In genomic region chr10:67298856-67299255, GRCm38 (mm10) we compare ENCODE assay signal across 17 mouse cellular contexts. TPM values are rescaled to one million over a fixed set of nuclear protein-coding genes. Genes with fewer than 3 reads are reported as not detected.
DNase-seq lines count a peak whose midpoint lies in the region; ATAC-seq lines count a peak whose summit lies in the region.
"Had no signal": no experiment of that assay in that cellular context is flagged by ENCODE, and none has a peak within 500 bp of the region (broad histone marks: within the 10 kb centered on the region; RNA-seq: fewer than 3 reads in every experiment).

No protein-coding gene starts in this region.

- H3K4me2 ChIP-seq in liver, embryonic 12.5 days: peak overlapping the region; percentile 60; the same call in 1 of the 2 replicates
- H3K4me2 ChIP-seq: hindbrain, embryonic 14.5 days; lung, embryonic 14.5 days; midbrain, embryonic 12.5 days had no signal

- H3K27me3 ChIP-seq in liver, embryonic 12.5 days (replicated peaks): no peaks in the 10 kb centered on the region
- H3K27me3 ChIP-seq: midbrain, embryonic 12.5 days had no signal

- no peak for ATAC-seq in liver, embryonic 12.5 days
- ATAC-seq: forebrain, embryonic 16.5 days had no signal

- H3K9me3 ChIP-seq in liver, embryonic 12.5 days (replicated peaks): no peaks in the 10 kb centered on the region
- H3K9me3 ChIP-seq: midbrain, embryonic 12.5 days had no signal

- 53% methylated on average over 5 of the region's 5 CpGs for WGBS in liver, embryonic 12.5 days (ENCODE audit: insufficient replicate concordance)

- peak; percentile 54 for DNase-seq in adrenal gland, postnatal 10 days
- no peak for DNase-seq in adrenal gland, adult 18-20 months (ENCODE audit: low spot score in 2 of 2)
- peak; percentile 18 for DNase-seq in ovary, postnatal 36 days (ENCODE audit: low spot score)
- DNase-seq in ovary, postnatal 10 days (ENCODE audit: low spot score): no peak
- DNase-seq in cerebellum, postnatal 4 days (ENCODE audit: low spot score in 2 of 2): no peak
- no peak for DNase-seq in right cerebral cortex, postnatal 14 days
- no peak for DNase-seq in kidney, adult 18-20 months
- DNase-seq: kidney, adult 11 months; kidney, postnatal 25 days; layer of hippocampus, adult 9-11 months; lung, embryonic 14.5 days; thymus, adult 18-20 months had no signal

- H3K4me3 ChIP-seq in liver, embryonic 12.5 days: no peak overlapping the region
- H3K4me3 ChIP-seq: midbrain, embryonic 12.5 days had no signal

- H3K36me3 ChIP-seq in liver, embryonic 12.5 days: no peaks in the 10 kb centered on the region
- H3K36me3 ChIP-seq: midbrain, embryonic 12.5 days had no signal

- no peak overlapping the region for H3K27ac ChIP-seq in liver, embryonic 12.5 days
- H3K27ac ChIP-seq: hindbrain, embryonic 14.5 days; macrophage; midbrain, embryonic 12.5 days had no signal

- H3K4me1 ChIP-seq in liver, embryonic 12.5 days: peaks cover 50% of the 10 kb centered on the region
- H3K4me1 ChIP-seq: midbrain, embryonic 12.5 days had no signal

- H3K9ac ChIP-seq in liver, embryonic 12.5 days: no peak overlapping the region
- H3K9ac ChIP-seq: hindbrain, embryonic 14.5 days; lung, embryonic 14.5 days; midbrain, embryonic 12.5 days had no signal

RNA-seq across cellular contexts. Expression of gene Nrbf2, which starts 13.8 kb away (rescaled TPM):
- 10 to 100 TPM; 18.7 to 19.8 TPM for total RNA-seq in adrenal gland, postnatal 10 days (2021)
- 10 to 100 TPM; 18.1 to 23.7 TPM for total RNA-seq in adrenal gland, adult 18-20 months (2021)
- 23.6 and 24.2 TPM in 2 replicates for polyA plus RNA-seq in liver, embryonic 12.5 days (2016; fragmentation: Nextera tagmentation; extraction: Ambion mirVana)

Comparison
In these comparisons a context has a peak if more than half of its experiments do, and no peak if none do; other contexts are left out.
1. DNase-seq: peak in adrenal gland, postnatal 10 days (single experiment) and ovary, postnatal 36 days (single experiment); none in adrenal gland, adult 18-20 months (0 of 2), ovary, postnatal 10 days (single experiment), cerebellum, postnatal 4 days (0 of 2), right cerebral cortex, postnatal 14 days (single experiment) and kidney, adult 18-20 months (single experiment).